In the genomic region with DNA sequence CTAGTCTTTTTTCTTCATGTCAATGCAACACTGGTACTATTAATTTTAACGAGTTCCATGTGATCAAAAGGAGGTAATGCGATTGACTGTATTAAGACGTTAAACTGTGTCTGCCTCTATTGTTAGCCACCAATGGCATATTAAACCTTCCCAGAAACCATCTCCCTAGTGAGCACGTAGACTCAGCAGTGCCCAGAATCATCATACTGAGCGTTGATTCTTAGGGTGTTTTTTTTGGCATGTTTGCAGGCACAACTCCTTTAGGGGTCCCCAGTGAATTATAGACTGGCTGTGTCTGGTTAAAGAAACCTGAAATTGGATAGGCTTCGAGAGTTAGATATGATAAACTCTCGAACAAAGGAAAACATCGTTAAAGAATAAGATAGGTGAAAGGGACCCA, we compare ENCODE assay signal across 17 mouse cellular contexts.
"Had no signal": no experiment of that assay in that cellular context is flagged by ENCODE, and none has a peak within 500 bp of the region (broad histone marks: within the 10 kb centered on the region; RNA-seq: fewer than 3 reads in every experiment).

No protein-coding gene starts in this region.

- H3K36me3 ChIP-seq: intestine, embryonic 15.5 days; kidney, embryonic 15.5 days; liver, embryonic 15.5 days; midbrain, embryonic 10.5 days; neural tube, embryonic 13.5 days had no signal

- H3K4me1 ChIP-seq: intestine, embryonic 15.5 days; kidney, embryonic 15.5 days; liver, embryonic 15.5 days; midbrain, embryonic 10.5 days; neural tube, embryonic 13.5 days had no signal

- ATAC-seq: intestine, embryonic 15.5 days; lung, postnatal 0 days; midbrain, embryonic 16.5 days had no signal

- H3K27ac ChIP-seq: intestine, embryonic 15.5 days; kidney, embryonic 15.5 days; left cerebral cortex, adult 2 months; liver, embryonic 15.5 days; midbrain, embryonic 10.5 days; neural tube, embryonic 13.5 days had no signal

- H3K9ac ChIP-seq: intestine, embryonic 15.5 days; kidney, embryonic 15.5 days; liver, embryonic 15.5 days; neural tube, embryonic 13.5 days had no signal

- H3K4me3 ChIP-seq: intestine, embryonic 15.5 days; kidney, embryonic 15.5 days; left cerebral cortex, adult 2 months; liver, embryonic 15.5 days; midbrain, embryonic 10.5 days; neural tube, embryonic 13.5 days had no signal

- H3K4me2 ChIP-seq: intestine, embryonic 15.5 days; kidney, embryonic 15.5 days; liver, embryonic 11.5 days; liver, embryonic 15.5 days; neural tube, embryonic 13.5 days had no signal

- DNase-seq: kidney, adult 18-20 months; kidney, postnatal 14 days; lung, adult 2 months; lung, postnatal 4 days; right cerebral cortex, postnatal 4 days; spleen, adult 18-20 months; thymus, adult 2 months; thymus, postnatal 25 days had no signal

- H3K9me3 ChIP-seq: intestine, embryonic 15.5 days; kidney, embryonic 15.5 days; liver, embryonic 15.5 days; midbrain, embryonic 10.5 days; neural tube, embryonic 13.5 days had no signal

- H3K27me3 ChIP-seq: intestine, embryonic 15.5 days; kidney, embryonic 15.5 days; liver, embryonic 15.5 days; neural tube, embryonic 13.5 days had no signal
